Mouse (Mus musculus): ENCODE measurements at regions not wholly inside any gene's neighbourhood (a gene's known extent, or its start where the extent isn't known, plus 50 kb on each side); places are given as distances from the start of the nearest gene placed in this dataset.

GRCm38 (mm10) chr14:96825083-96825482, 306.2 kb upstream of the Klhl1 start:
- no peaks in the 10 kb centered on the region for H3K9me3 ChIP-seq (replicated peaks; ENCODE audit: control insufficient read depth, low read length, poor library complexity, severe bottlenecking)
- H3K4me1 ChIP-seq (ENCODE audit: control insufficient read depth, insufficient read depth, low read length) = no peaks in the 10 kb centered on the region
- H3K4me3 ChIP-seq (ENCODE audit: low read depth, low read length) = no peak overlapping the region
- H3K4me2 ChIP-seq (ENCODE audit: low read length) = no peak overlapping the region
- no peak for ATAC-seq
- H3K27me3 ChIP-seq (ENCODE audit: control insufficient read depth, insufficient read depth, low read depth, low read length) = no peaks in the 10 kb centered on the region
- H3K27ac ChIP-seq (ENCODE audit: low read length) = no peak overlapping the region
- no peak overlapping the region for H3K9ac ChIP-seq (ENCODE audit: low read depth, low read length)
- WGBS = 90% methylated on average over 1 of the region's 1 CpGs
- H3K36me3 ChIP-seq (ENCODE audit: control insufficient read depth, insufficient read depth, low read length) = no peaks in the 10 kb centered on the region

DNA sequence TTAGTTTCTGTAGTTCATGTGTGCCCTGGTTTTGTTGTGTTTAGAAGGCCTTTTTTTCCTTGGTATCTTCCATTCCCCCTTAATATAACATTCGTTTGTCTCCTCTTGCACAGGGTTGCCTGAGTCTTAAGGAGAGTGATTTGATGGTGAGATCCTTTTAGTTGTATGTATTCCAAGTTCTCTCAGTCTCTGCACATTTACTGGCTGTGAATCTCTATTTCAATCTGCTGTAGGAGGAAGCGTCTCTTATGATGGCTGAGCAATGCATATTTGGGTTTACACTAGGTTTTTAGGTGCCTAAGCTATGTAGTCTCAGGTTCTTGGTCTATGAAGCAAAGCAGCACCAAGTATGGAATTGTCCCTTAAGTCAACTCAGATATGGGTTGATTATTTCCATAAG, 296.8 kb upstream of the Klhl1 start:
- H3K9ac ChIP-seq (ENCODE audit: low read depth, low read length) = no peak overlapping the region
- no peaks in the 10 kb centered on the region for H3K36me3 ChIP-seq (ENCODE audit: control insufficient read depth, insufficient read depth, low read length)
- no peak overlapping the region for H3K27ac ChIP-seq (ENCODE audit: low read length)
- no peak for ATAC-seq
- H3K9me3 ChIP-seq (replicated peaks; ENCODE audit: control insufficient read depth, low read length, poor library complexity, severe bottlenecking) = no peaks in the 10 kb centered on the region
- no peaks in the 10 kb centered on the region for H3K27me3 ChIP-seq (ENCODE audit: control insufficient read depth, insufficient read depth, low read depth, low read length)
- no peak overlapping the region for H3K4me2 ChIP-seq (ENCODE audit: low read length)
- 92% methylated on average over 2 of the region's 2 CpGs for WGBS
- no peak overlapping the region for H3K4me3 ChIP-seq (ENCODE audit: low read depth, low read length)
- H3K4me1 ChIP-seq (ENCODE audit: control insufficient read depth, insufficient read depth, low read length) = no peaks in the 10 kb centered on the region

DNA sequence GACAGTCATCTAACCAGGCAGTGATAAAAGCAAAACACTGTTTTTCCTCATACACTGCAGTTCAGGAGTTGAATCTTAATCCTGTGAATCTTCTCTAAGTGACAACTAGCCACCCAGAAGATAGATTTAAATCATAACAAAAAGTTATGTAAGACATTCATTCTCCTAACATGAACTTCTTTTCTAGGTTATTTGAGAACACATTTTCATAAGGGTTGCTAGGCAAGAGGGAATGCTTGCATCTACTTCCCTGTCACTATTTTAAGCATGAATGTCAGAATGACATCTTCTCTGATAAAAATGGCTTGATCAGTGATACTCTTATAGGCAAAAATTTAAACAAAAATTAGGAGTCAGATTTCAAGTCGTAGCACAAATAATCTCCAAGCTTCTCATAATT, 286.4 kb upstream of the Klhl1 start:
- 85% methylated on average over 1 of the region's 1 CpGs for WGBS
- no peak overlapping the region for H3K9ac ChIP-seq (ENCODE audit: low read depth, low read length)
- H3K27me3 ChIP-seq (ENCODE audit: control insufficient read depth, insufficient read depth, low read depth, low read length) = no peaks in the 10 kb centered on the region
- no peaks in the 10 kb centered on the region for H3K36me3 ChIP-seq (ENCODE audit: control insufficient read depth, insufficient read depth, low read length)
- no peak overlapping the region for H3K4me2 ChIP-seq (ENCODE audit: low read length)
- no peak overlapping the region for H3K27ac ChIP-seq (ENCODE audit: low read length)
- no peak for ATAC-seq
- no peaks in the 10 kb centered on the region for H3K4me1 ChIP-seq (ENCODE audit: control insufficient read depth, insufficient read depth, low read length)
- no peak overlapping the region for H3K4me3 ChIP-seq (ENCODE audit: low read depth, low read length)
- no peaks in the 10 kb centered on the region for H3K9me3 ChIP-seq (replicated peaks; ENCODE audit: control insufficient read depth, low read length, poor library complexity, severe bottlenecking)

GRCm38 (mm10) chr14:96794806-96795205, 275.9 kb upstream of the Klhl1 start:
- no peak overlapping the region for H3K4me3 ChIP-seq (ENCODE audit: low read depth, low read length)
- H3K27ac ChIP-seq (ENCODE audit: low read length) = no peak overlapping the region
- no peak for ATAC-seq
- H3K36me3 ChIP-seq (ENCODE audit: control insufficient read depth, insufficient read depth, low read length) = no peaks in the 10 kb centered on the region
- H3K9me3 ChIP-seq (replicated peaks; ENCODE audit: control insufficient read depth, low read length, poor library complexity, severe bottlenecking) = no peaks in the 10 kb centered on the region
- no peaks in the 10 kb centered on the region for H3K4me1 ChIP-seq (ENCODE audit: control insufficient read depth, insufficient read depth, low read length)
- WGBS = 88% methylated on average over 1 of the region's 1 CpGs
- H3K9ac ChIP-seq (ENCODE audit: low read depth, low read length) = no peak overlapping the region
- no peaks in the 10 kb centered on the region for H3K27me3 ChIP-seq (ENCODE audit: control insufficient read depth, insufficient read depth, low read depth, low read length)
- no peak overlapping the region for H3K4me2 ChIP-seq (ENCODE audit: low read length)

- H3K27me3 ChIP-seq (ENCODE audit: control insufficient read depth, insufficient read depth, low read depth, low read length) = no peaks in the 10 kb centered on the region
- H3K4me3 ChIP-seq (ENCODE audit: low read depth, low read length) = no peak overlapping the region
- no peaks in the 10 kb centered on the region for H3K9me3 ChIP-seq (replicated peaks; ENCODE audit: control insufficient read depth, low read length, poor library complexity, severe bottlenecking)
- no peak overlapping the region for H3K9ac ChIP-seq (ENCODE audit: low read depth, low read length)
- WGBS = 77% methylated on average over 3 of the region's 3 CpGs
- no peak overlapping the region for H3K4me2 ChIP-seq (ENCODE audit: low read length)
- no peaks in the 10 kb centered on the region for H3K4me1 ChIP-seq (ENCODE audit: control insufficient read depth, insufficient read depth, low read length)
- no peak overlapping the region for H3K27ac ChIP-seq (ENCODE audit: low read length)
- no peaks in the 10 kb centered on the region for H3K36me3 ChIP-seq (ENCODE audit: control insufficient read depth, insufficient read depth, low read length)
- no peak for ATAC-seq
Measured at GRCm38 (mm10) chr14:96787917-96788316, 269.0 kb upstream of the Klhl1 start.

- no peaks in the 10 kb centered on the region for H3K27me3 ChIP-seq (ENCODE audit: control insufficient read depth, insufficient read depth, low read depth, low read length)
- H3K9me3 ChIP-seq (replicated peaks; ENCODE audit: control insufficient read depth, low read length, poor library complexity, severe bottlenecking) = no peaks in the 10 kb centered on the region
- no peak for ATAC-seq
- no peaks in the 10 kb centered on the region for H3K4me1 ChIP-seq (ENCODE audit: control insufficient read depth, insufficient read depth, low read length)
- H3K9ac ChIP-seq (ENCODE audit: low read depth, low read length) = no peak overlapping the region
- no peaks in the 10 kb centered on the region for H3K36me3 ChIP-seq (ENCODE audit: control insufficient read depth, insufficient read depth, low read length)
- no peak overlapping the region for H3K27ac ChIP-seq (ENCODE audit: low read length)
- H3K4me2 ChIP-seq (ENCODE audit: low read length) = no peak overlapping the region
- no peak overlapping the region for H3K4me3 ChIP-seq (ENCODE audit: low read depth, low read length)
- 30% methylated on average over 1 of the region's 1 CpGs for WGBS
Measured at GRCm38 (mm10) chr14:96787286-96787685, 268.4 kb upstream of the Klhl1 start.

DNA sequence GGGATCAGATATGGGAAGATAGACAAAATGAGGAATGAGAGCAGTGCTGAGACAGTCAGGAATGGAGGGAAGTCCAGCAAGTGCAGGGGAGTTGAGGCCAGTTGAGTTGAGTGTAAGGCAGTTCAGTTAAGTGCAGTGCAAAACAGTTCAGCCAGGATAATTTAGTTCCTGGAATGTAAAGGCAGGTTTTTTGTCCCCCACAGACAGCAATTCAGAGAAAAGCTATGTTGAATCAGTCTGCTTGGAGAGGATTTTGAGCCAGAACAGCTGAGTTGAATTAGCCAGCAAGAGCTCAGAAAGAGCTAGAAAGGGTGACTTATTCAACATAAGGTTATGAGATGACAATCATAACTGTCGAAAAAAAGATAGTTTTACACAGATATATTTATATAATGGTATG, 256.9 kb upstream of the Klhl1 start:
- Histone ChIP-seq H3K4me3 (ENCODE audit: low read depth, low read length) (no peak overlapping the region), H3K4me1 (ENCODE audit: control insufficient read depth, insufficient read depth, low read length) (no peaks in the 10 kb centered on the region), H3K27ac (ENCODE audit: low read length) (no peak overlapping the region), H3K36me3 (ENCODE audit: control insufficient read depth, insufficient read depth, low read length) (no peaks in the 10 kb centered on the region), H3K4me2 (ENCODE audit: low read length) (no peak overlapping the region), H3K9ac (ENCODE audit: low read depth, low read length) (no peak overlapping the region), H3K27me3 (ENCODE audit: control insufficient read depth, insufficient read depth, low read depth, low read length) (no peaks in the 10 kb centered on the region), H3K9me3 (replicated peaks; ENCODE audit: control insufficient read depth, low read length, poor library complexity, severe bottlenecking) (no peaks in the 10 kb centered on the region)
- 80% methylated on average over 1 of the region's 1 CpGs for WGBS
- ATAC-seq = no peak

GRCm38 (mm10) chr14:96760591-96760990, 241.7 kb upstream of the Klhl1 start:
- no peaks in the 10 kb centered on the region for H3K36me3 ChIP-seq (ENCODE audit: control insufficient read depth, insufficient read depth, low read length)
- H3K4me3 ChIP-seq (ENCODE audit: low read depth, low read length) = no peak overlapping the region
- H3K9me3 ChIP-seq (replicated peaks; ENCODE audit: control insufficient read depth, low read length, poor library complexity, severe bottlenecking) = no peaks in the 10 kb centered on the region
- H3K4me2 ChIP-seq (ENCODE audit: low read length) = no peak overlapping the region
- ATAC-seq = no peak
- H3K9ac ChIP-seq (ENCODE audit: low read depth, low read length) = no peak overlapping the region
- H3K27me3 ChIP-seq (ENCODE audit: control insufficient read depth, insufficient read depth, low read depth, low read length) = no peaks in the 10 kb centered on the region
- 95% methylated on average over 8 of the region's 8 CpGs for WGBS
- H3K27ac ChIP-seq (ENCODE audit: low read length) = no peak overlapping the region
- H3K4me1 ChIP-seq (ENCODE audit: control insufficient read depth, insufficient read depth, low read length) = no peaks in the 10 kb centered on the region

GRCm38 (mm10) chr14:96733211-96733610, 214.3 kb upstream of the Klhl1 start:
- WGBS = 71% methylated on average over 4 of the region's 4 CpGs
- ATAC-seq = no peak

DNA sequence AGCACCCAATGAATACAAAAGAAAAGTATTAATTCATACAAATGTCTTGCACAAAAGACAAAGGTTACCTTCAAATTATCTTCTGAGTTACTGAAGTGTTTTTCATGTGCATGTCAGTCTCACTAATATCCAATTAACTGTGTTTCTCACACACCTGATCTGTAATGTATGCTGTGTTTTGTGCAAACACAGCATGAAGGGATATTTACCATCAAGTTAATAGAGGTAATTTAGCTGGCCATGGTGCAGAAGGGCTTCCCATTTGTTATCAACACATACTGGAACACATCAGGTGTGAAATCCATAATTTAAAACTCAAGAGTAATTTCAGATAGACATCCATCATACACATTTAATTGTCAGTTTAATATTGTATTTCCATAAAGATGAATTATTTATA, 178.2 kb upstream of the Klhl1 start:
- no peaks in the 10 kb centered on the region for H3K4me1 ChIP-seq (ENCODE audit: control insufficient read depth, insufficient read depth, low read length)
- no peak overlapping the region for H3K4me2 ChIP-seq (ENCODE audit: low read length)
- H3K27ac ChIP-seq (ENCODE audit: low read length) = no peak overlapping the region
- ATAC-seq = no peak
- no peaks in the 10 kb centered on the region for H3K36me3 ChIP-seq (ENCODE audit: control insufficient read depth, insufficient read depth, low read length)
- H3K9ac ChIP-seq (ENCODE audit: low read depth, low read length) = no peak overlapping the region
- no peaks in the 10 kb centered on the region for H3K9me3 ChIP-seq (replicated peaks; ENCODE audit: control insufficient read depth, low read length, poor library complexity, severe bottlenecking)
- H3K27me3 ChIP-seq (ENCODE audit: control insufficient read depth, insufficient read depth, low read depth, low read length) = no peaks in the 10 kb centered on the region
- no peak overlapping the region for H3K4me3 ChIP-seq (ENCODE audit: low read depth, low read length)

More at GRCm38 (mm10) chr14:96733211-96733610, 214.3 kb upstream of the Klhl1 start:
- Histone ChIP-seq H3K9me3 (replicated peaks; ENCODE audit: control insufficient read depth, low read length, poor library complexity, severe bottlenecking) (no peaks in the 10 kb centered on the region), H3K9ac (ENCODE audit: low read depth, low read length) (no peak overlapping the region), H3K4me1 (ENCODE audit: control insufficient read depth, insufficient read depth, low read length) (no peaks in the 10 kb centered on the region), H3K4me3 (ENCODE audit: low read depth, low read length) (no peak overlapping the region), H3K27ac (ENCODE audit: low read length) (no peak overlapping the region), H3K4me2 (ENCODE audit: low read length) (no peak overlapping the region), H3K27me3 (ENCODE audit: control insufficient read depth, insufficient read depth, low read depth, low read length) (no peaks in the 10 kb centered on the region), H3K36me3 (ENCODE audit: control insufficient read depth, insufficient read depth, low read length) (no peaks in the 10 kb centered on the region)

Measured in midbrain, embryonic 16.5 days (tissue).